Mouse (Mus musculus) heart, adult 2 months (tissue): Measurements from ENCODE around the gene Nfkb1. TPM values are rescaled to one million over a fixed set of nuclear protein-coding genes. Genes with fewer than 3 reads are reported as not detected.

Experiments
- DNase-seq, 2 experiments: peaks; one replicate each; pipeline ENCODE4 v3.0.0; 2021
- H3K27ac ChIP-seq: fragments of 200-600 bp; 2 replicates; pipeline ENCODE4 v1.8.1; 2022
- H3K27me3 ChIP-seq: fragments of 200-500 bp; 2 replicates; pipeline ENCODE4 v1.6.1; 2012; ENCODE audit warnings: mild to moderate bottlenecking, low read length, inconsistent platforms, mixed read lengths; ENCODE audit not compliant: control insufficient read depth, insufficient read depth
- H3K36me3 ChIP-seq: fragments of 200-500 bp; 2 replicates; pipeline ENCODE4 v1.6.1; 2012; ENCODE audit warnings: low read length, inconsistent platforms; ENCODE audit not compliant: control insufficient read depth, insufficient read depth
- H3K4me1 ChIP-seq: fragments of 200-500 bp; 2 replicates; pipeline ENCODE4 v1.6.1; 2011; ENCODE audit warnings: low read length; ENCODE audit not compliant: control insufficient read depth, insufficient read depth
- H3K4me3 ChIP-seq: fragments of 200-600 bp; 2 replicates; pipeline ENCODE4 v1.8.1; 2022
- H3K79me2 ChIP-seq: fragments of 200-500 bp; replicated peaks from 2 replicates; pipeline ENCODE4 v1.6.1; 2012; ENCODE audit warnings: mild to moderate bottlenecking, inconsistent platforms, low read length, moderate library complexity, mixed read lengths; ENCODE audit not compliant: control insufficient read depth, insufficient read depth
- H3K9ac ChIP-seq: fragments of 200-500 bp; 2 replicates; pipeline ENCODE4 v1.6.1; 2012; ENCODE audit warnings: low read depth, mild to moderate bottlenecking, control low read depth, inconsistent platforms, low read length, mixed read lengths
- CTCF ChIP-seq: fragments of 200-600 bp; IDR thresholded peaks from 2 replicates; pipeline ENCODE4 v1.8.1; 2022; ENCODE audit warnings: antibody characterized with exemption, mild to moderate bottlenecking, moderate library complexity
- EP300 ChIP-seq: fragments of 200-500 bp; IDR thresholded peaks from 2 replicates; pipeline ENCODE4 v1.6.1; 2011; ENCODE audit warnings: low read depth, low read length, control low read depth; ENCODE audit not compliant: insufficient read depth
- POLR2A ChIP-seq: fragments of 200-500 bp; IDR thresholded peaks from 2 replicates; pipeline ENCODE4 v1.6.1; 2011; ENCODE audit warnings: mild to moderate bottlenecking, low read depth, low read length, control low read depth; ENCODE audit not compliant: insufficient read depth
- WGBS: fragments of 180-500 bp; shearing (Covaris S2); methylation state at CpG from one replicate; pipeline ENCODE4 v1.1.7; 2018; 5-methylcytosine and 5-hydroxymethylcytosine counted together
- intact Hi-C: fragments of 180-260 bp; cut with DNase I; formaldehyde crosslinking; loops from one replicate; pipeline ENCODE4 v1.15.1; 2025
- polyA plus RNA-seq: library from polyadenylated mRNA; depleted of rRNA; stranded (reverse); fragments of >200 nt; gene quantifications from 2 replicates; pipeline ENCODE4 v1.2.3, GENCODE M21; 2012
- total RNA-seq, 2 experiments: library from RNA; stranded (reverse); gene quantifications; 2 replicates each; pipeline ENCODE4 v1.2.3; 2021

The Nfkb1 gene
- total and polyA plus RNA-seq, 3 experiments, result 33.5 to 44.4 (median 33.6) TPM

DNA sequence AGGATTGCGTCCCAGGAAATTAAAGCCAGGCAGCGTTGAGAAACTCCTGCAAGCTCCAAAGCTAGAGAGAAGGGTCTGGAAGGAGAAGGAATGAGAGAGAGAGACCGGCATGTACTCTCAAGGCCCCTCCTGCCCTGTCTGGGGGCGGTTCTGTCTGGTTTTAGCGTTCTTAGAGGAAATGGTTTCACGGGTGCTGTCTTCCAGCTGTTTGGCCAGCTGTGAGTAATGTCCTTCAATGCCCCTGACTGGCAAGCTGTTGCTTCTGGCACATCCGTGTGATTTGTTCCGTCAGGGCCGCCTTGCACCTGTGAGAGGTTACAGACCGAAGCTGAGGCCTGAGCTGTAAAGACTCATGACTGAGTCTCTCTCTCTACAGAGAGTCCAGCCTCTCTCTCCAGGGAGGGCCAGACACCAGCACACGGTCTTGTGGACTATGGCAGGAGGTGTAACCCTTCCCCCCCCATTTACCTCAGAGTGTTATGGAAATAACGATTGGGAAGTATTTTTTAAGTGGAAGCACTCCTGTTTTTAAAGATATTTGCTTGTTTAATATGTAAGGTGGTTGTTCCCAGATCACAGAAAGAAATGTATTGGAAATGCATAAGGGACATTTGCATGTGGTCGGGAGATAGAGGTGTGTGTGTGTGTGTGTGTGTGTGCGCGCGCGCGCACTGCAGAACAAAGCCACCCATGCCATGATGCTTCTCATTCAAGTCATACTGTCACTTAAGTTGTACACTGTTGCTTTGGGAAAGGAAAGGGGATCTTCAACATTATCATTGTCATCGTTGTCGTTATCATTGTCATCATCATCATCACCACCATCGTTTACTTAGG lies 110.7 kb downstream of the Nfkb1 start:
- Histone ChIP-seq H3K4me3 (no peak overlapping the region), H3K9ac (no peak overlapping the region), H3K27me3 (no peaks in the 10 kb centered on the region), H3K79me2 (no peaks in the 10 kb centered on the region), H3K4me1 (peaks cover 11% of the 10 kb centered on the region), H3K27ac (peak overlapping the region; percentile 54), H3K36me3 (no peaks in the 10 kb centered on the region)
- 61% methylated on average over 21 of the region's 21 CpGs for WGBS
- peak; percentile 44 to 59 for DNase-seq
- TF ChIP-seq POLR2A, result no peak
- TF ChIP-seq CTCF, result no peak
- TF ChIP-seq EP300, result peak; percentile 73; the same call in 1 of the 2 replicates
- intact Hi-C loops, result loop anchor here (5.0 kb wide), 1 partner anchor 63 kb away; no protein-coding TSS in a partner anchor

DNA sequence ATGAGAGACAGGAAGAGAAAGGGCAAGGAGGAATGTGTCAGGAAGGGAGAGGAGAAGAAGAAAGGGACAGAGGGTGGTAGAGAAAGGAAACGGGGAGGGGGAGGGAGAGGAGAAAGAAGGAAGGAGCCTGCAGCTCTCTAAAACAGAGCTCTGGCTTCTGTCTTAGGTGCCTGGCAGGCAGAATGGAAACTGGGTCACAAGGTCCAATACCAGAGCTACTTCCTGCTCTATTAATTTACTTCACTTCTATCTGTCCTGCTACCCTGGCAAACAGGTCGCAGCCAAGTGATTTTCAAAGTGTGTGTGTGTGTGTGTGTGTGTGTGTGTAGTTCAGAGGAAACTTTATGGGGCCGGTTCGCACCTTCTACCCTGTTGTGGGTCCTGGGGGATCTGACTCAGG lies 112.2 kb downstream of the Nfkb1 start:
- WGBS, result 22% methylated on average over 4 of the region's 4 CpGs
- Histone ChIP-seq H3K4me3 (no peak overlapping the region), H3K9ac (no peak overlapping the region), H3K27me3 (no peaks in the 10 kb centered on the region), H3K27ac (peak overlapping the region; percentile 54), H3K4me1 (peaks cover 13% of the 10 kb centered on the region), H3K36me3 (no peaks in the 10 kb centered on the region), H3K79me2 (no peaks in the 10 kb centered on the region)
- intact Hi-C loops, result no loop called here
- TF ChIP-seq POLR2A (no peak), CTCF (no peak), EP300 (no peak)
- peak; percentile 57 to 60 for DNase-seq

DNA sequence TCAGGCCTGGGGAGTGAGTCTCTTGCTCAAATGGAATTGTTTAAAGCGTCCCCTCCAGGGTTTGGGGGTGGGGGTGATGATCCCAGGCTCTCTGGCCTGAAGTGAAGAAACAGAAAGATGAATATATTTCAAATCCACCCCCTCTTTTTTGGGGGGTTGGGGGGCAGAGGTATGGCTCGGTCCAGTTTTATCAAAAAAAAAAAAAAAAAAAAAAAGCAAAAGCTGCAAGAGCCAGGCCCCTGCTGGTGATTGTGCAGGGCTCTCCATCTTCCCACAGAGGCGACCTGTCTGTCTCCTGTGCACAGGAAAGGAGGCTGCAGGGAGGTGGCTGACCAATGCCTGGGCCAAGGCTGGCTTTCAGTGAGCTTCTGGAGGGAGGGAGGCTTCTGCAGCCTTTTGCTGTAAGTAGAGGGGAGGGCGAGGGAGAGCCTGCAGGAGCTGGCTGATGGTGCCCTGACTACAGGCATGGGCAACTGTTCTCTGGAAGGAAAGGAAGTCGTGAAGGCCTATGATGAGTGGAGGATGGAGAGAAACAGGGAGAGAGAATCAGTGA lies 112.7 kb downstream of the Nfkb1 start:
- 58% methylated on average over 5 of the region's 5 CpGs for WGBS
- Histone ChIP-seq H3K27ac (peak overlapping the region; percentile 46), H3K27me3 (no peaks in the 10 kb centered on the region), H3K4me1 (peaks cover 13% of the 10 kb centered on the region), H3K36me3 (no peaks in the 10 kb centered on the region), H3K9ac (no peak overlapping the region), H3K79me2 (no peaks in the 10 kb centered on the region), H3K4me3 (no peak overlapping the region)
- no peak for TF ChIP-seq POLR2A
- no peak for TF ChIP-seq EP300
- no peak for TF ChIP-seq CTCF
- intact Hi-C loops, result no loop called here
- DNase-seq, result no peak

DNA sequence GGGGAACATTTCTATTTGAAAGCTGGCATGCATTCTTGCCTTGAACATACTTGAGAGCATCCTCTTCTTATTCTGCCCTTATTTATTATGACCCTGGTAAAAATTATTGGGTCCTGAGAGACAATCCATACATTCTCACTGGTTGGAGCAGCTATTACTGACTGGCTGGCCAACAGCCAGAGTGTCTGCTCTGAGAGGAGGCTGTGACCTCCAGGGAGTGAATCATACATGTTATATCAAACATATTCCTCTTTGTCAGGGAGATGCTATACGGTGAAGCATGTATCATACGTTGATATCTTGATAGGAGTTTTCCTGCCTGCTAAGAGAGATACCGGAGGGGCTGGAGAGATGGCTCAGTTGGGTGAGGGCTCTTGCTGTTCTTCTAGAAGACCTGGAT lies 116.2 kb downstream of the Nfkb1 start:
- Histone ChIP-seq H3K79me2 (no peaks in the 10 kb centered on the region), H3K9ac (no peak overlapping the region), H3K4me1 (peaks cover 10% of the 10 kb centered on the region), H3K27ac (no peak overlapping the region), H3K36me3 (0 out of 2 replicates have a peak, but pooled peaks cover 2% of the 10 kb centered on the region), H3K4me3 (no peak overlapping the region), H3K27me3 (no peaks in the 10 kb centered on the region)
- intact Hi-C loops, result no loop called here
- 46% methylated on average over 3 of the region's 3 CpGs for WGBS
- TF ChIP-seq CTCF (no peak), EP300 (no peak), POLR2A (no peak)
- no peak for DNase-seq

DNA sequence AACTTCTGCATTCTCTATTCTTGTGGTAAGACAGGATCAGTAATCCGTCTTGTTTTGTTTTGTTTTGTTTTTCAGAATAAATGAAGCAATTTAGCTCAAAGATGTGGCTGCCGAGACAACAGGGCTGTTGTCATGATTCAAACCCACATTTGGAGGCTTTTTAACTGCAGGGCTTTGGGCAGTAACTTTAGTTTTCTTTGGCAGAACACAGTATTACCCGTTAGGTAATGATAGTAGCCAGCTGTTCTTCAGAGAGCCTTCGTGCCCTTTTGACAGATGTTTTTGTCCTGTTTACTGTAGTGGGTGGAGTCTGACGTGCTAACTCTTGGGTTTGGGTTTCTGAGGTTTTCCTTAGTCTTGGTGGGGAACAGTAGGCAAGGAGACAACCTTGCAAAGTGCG lies 118.3 kb downstream of the Nfkb1 start:
- no peaks in the 10 kb centered on the region for H3K27me3 ChIP-seq
- intact Hi-C loops, result no loop called here
- 48% methylated on average over 6 of the region's 6 CpGs for WGBS
- peaks cover 13% of the 10 kb centered on the region for H3K4me1 ChIP-seq
- H3K36me3 ChIP-seq, result peaks cover 11% of the 10 kb centered on the region
- no peak overlapping the region for H3K9ac ChIP-seq
- H3K79me2 ChIP-seq, result no peaks in the 10 kb centered on the region
- no peak for DNase-seq
- peak overlapping the region; percentile 53 for H3K27ac ChIP-seq
- TF ChIP-seq EP300 (no peak), POLR2A (no peak), CTCF (no peak)
- no peak overlapping the region for H3K4me3 ChIP-seq

DNA sequence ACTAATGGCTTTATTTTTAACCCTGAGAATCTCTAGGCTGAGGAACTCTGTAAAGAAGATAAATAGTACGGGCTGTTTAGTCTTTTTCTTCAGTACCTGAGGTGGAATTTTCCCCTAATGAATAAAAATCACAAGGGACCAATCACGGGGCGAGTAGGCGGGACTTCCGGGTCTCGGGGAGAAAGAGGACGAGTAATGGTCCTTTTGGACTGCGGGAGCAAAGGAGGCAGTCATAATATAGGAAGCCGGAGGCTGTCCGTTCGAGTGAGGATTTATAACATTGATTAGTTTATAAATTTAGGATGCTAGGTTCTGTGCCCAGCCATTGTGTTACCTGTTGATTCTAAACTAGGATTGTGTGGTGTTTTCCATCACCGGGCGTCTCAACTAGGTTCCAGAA lies 119.8 kb downstream of the Nfkb1 start:
- intact Hi-C loops, result no loop called here
- DNase-seq, result no peak
- no peak for TF ChIP-seq CTCF
- no peak for TF ChIP-seq EP300
- WGBS, result 75% methylated on average over 13 of the region's 13 CpGs
- Histone ChIP-seq H3K4me1 (peaks cover 19% of the 10 kb centered on the region), H3K27me3 (no peaks in the 10 kb centered on the region), H3K4me3 (no peak overlapping the region), H3K9ac (no peak overlapping the region), H3K79me2 (no peaks in the 10 kb centered on the region), H3K36me3 (peaks cover 12% of the 10 kb centered on the region), H3K27ac (no peak overlapping the region)
